Mouse (Mus musculus): ENCODE results near the gene Mtr.

Mtr gene

DNA sequence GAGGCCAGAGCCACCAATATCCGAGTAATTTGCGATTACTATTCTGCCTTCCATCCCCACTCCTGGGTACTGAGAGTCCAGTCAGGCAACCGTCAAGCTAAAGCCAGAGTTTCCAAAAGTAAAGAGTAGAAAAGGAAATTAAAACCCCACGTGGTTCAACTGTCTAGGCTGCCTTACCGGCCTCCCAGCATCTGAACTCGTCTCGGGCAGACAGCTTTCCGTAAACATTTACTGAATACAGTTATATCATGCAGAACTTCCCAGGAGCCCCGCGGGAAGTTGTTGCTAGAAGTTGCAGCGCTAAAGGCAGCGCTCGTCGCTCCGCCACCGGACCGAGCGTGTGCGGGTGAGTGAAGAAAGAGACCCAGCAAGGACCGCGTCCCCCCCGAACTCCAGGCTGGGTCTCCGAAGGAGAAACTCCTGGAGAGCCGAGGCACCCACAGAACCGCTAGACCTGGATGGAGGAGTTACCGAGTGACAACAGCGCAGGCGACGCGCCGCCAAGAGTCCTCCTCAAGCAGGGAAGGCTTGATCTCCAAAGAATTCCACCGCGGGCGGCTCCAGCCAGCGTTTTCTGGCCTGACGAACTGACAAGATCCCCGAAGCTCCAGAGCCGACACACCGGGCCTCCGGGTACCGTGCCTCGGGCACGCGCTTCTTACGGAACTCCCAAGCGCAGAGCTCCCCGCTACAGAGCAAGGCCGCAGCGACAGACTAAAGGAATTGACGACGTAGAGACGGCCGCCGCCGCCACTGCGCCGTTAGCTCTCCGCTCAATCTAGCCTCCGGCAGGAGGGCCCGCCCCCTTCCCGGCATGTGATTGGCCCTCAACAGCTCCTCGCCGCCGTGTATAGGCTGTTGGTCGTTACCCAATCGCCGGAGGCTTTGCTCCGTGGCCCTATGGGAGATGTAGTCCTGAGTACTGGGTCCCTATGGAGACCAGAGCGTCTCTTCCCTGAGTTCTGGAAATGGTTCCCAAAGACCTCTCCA lies at the start of gene Mtr:
Gene Mtr, minus strand, starts transcription at position 723 of the 990 bp plus-strand sequence.
- DNase-seq (ENCODE audit: low spot score in 2 of 2) = peak; percentile 95

GRCm38 (mm10) chr13:12307286-12307685 lies 49.4 kb upstream of the Mtr start:
- no peak for DNase-seq (ENCODE audit: low spot score in 2 of 2)

DNA sequence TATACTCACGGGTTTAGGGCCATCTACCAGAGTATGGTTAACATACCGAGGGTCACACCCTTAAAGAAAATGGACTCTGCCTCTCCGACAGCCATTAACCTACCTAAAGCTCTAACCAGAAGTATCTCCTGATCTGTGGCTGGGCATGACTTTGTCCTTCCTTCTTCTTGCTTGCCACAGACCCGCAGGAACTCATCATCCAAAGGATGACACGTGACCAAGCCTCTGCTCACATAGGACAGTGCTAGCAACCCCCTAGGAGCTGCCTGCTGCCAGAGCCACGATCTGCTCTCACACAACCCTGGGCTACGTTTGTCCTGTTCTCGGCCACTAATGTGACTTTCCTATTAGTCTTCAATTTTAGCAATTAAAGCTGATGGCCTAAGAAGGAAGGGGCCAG lies 47.6 kb upstream of the Mtr start:
- no peak for DNase-seq (ENCODE audit: low spot score in 2 of 2)

GRCm38 (mm10) chr13:12304991-12305390 lies 47.1 kb upstream of the Mtr start:
- no peak for DNase-seq (ENCODE audit: low spot score in 2 of 2)

- DNase-seq (ENCODE audit: low spot score in 2 of 2) = no peak
These were observed 39.9 kb upstream of the Mtr start for GRCm38 (mm10) chr13:12297777-12298176.

- peak; percentile 53 to 55 for DNase-seq (ENCODE audit: low spot score in 2 of 2)
These were observed 38.8 kb upstream of the Mtr start for GRCm38 (mm10) chr13:12296701-12297100.

DNA sequence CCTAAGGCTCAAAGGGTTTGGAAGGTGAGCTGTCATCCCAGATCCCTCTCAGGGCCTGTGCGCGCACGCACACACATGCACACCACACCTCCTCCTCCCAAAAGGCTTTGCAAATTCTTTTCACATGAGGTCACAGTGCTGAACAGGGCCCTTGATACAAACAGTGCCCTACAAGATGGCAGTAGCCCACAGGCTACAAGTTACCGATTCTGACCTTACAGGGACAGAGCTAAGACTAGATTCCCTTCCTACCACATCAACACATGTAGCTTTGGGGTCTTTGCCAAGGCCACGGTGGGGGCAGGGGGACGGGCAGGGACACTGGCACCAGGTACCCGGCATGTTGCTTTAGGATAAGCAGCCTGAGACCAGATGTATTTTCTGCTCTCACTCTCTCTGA lies 35.9 kb upstream of the Mtr start:
- no peak for DNase-seq (ENCODE audit: low spot score in 2 of 2)

- no peak for DNase-seq (ENCODE audit: low spot score in 2 of 2)
These were observed 32.8 kb upstream of the Mtr start for GRCm38 (mm10) chr13:12290700-12291099.

DNA sequence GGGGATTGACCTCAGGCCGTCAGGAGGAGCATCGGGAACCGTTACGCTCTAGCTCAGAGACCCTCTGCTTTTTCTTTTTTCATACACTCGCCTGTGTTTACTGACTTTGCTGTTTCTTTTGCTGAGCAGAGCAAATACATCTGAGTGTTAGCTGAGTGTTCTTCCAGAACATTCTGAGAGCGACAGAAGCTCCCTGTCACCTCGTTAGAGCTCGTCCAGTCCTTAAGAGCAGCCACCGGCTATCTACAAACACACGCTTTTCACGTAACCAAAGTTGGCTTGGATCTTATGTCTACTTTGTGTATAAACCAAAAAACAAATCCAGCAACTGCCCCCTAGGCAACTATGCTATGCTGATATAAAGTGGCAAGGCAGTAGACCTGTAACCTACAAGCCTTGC lies 26.6 kb upstream of the Mtr start:
- DNase-seq (ENCODE audit: low spot score in 2 of 2) = no peak

DNA sequence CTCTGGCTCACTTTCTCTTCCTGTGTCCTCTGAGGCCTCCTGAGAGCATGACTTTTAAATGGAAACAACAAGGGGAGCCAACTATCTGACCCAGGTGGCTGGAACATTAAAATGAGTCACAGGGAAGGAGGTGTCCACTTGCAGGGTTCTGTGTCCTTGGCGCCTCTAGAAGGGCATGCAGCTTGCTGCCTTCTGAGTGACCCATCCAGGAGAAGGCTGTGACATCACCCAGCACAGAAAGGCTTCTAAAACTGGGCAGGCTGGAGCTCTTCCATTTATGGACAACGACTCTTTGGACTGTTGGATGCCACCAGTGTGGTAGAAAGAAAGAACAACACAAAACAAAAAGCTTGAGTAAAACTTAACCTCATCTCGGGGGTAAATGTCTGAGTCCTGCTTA lies 25.9 kb upstream of the Mtr start:
- DNase-seq (ENCODE audit: low spot score in 2 of 2) = no peak

DNA sequence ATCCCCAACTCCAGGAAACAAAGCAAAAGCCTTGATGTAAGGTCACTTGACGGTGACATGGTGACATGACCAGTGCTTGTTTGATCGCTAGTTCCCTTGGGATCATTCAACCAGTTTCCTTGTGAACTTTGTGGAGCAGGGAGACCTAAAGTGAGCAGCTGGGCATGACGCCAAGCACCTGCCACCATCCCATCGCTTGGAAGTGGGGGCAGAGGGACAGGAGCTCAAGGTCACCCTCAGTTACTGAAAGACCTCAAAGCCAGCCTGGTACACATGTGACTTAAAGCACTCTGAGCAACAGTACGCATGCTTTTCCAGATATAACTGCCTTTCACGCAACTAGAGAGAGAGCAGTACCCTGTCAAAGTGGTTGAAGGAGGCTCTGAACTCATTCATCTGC lies 16.8 kb upstream of the Mtr start:
- no peak for DNase-seq (ENCODE audit: low spot score in 2 of 2)

GRCm38 (mm10) chr13:12274220-12274619 lies 16.3 kb upstream of the Mtr start:
- no peak for DNase-seq (ENCODE audit: low spot score in 2 of 2)

GRCm38 (mm10) chr13:12272953-12273352 lies 15.0 kb upstream of the Mtr start:
- peak; percentile 43 to 50 for DNase-seq (ENCODE audit: low spot score in 2 of 2)

GRCm38 (mm10) chr13:12267971-12268370 lies 10.1 kb upstream of the Mtr start:
- DNase-seq (ENCODE audit: low spot score in 2 of 2) = no peak

DNA sequence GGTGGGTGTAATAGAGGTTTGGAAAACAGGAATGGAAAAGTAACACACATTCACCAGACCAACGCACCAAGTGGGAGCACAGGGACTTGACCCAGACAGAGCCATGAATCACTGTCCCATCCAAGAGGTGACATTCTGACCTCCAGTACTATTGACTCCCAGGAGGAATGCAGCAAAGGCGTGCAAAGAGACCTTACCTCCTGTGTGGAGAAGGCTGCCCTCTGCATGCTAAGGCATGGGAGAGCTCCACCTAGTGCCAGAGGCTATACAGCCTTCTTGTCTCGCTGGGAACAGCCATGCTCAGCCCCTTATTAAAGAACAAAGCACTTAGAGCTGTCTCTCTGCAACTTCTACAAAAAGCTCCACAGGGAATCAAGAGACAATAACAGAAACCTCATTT lies 9.2 kb upstream of the Mtr start:
- DNase-seq (ENCODE audit: low spot score in 2 of 2) = peak; percentile 7 to 13

GRCm38 (mm10) chr13:12263996-12264395 lies 6.1 kb upstream of the Mtr start:
- no peak for DNase-seq (ENCODE audit: low spot score in 2 of 2)

- DNase-seq (ENCODE audit: low spot score in 2 of 2) = no peak
These were observed 3.6 kb upstream of the Mtr start for GRCm38 (mm10) chr13:12261505-12261904.

DNA sequence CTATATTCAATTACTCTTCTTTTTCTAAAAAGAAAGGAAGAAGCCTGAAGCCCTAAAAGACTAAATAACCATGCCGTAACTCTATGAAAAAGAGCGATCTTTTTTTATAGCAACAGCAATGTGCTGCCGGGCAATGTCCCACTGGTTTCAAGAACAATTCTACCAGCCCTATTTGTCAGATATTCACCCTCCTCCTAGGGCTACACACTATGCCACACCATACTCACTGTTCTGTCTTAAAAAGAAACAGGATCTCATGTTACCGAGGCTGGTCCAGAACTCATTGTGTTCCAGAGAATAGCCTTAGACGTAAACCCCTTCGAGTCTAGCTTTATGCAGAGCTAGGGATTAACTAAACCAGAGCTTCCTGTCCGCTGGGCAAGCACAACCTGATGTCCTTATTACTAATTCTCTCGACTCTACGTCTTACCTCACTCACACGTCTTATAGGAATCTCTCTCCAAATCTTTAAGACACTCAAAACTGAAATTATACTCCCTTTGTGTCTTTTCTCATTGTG lies 982 bp downstream of the Mtr start:
- no peak for DNase-seq (ENCODE audit: low spot score in 2 of 2)

DNA sequence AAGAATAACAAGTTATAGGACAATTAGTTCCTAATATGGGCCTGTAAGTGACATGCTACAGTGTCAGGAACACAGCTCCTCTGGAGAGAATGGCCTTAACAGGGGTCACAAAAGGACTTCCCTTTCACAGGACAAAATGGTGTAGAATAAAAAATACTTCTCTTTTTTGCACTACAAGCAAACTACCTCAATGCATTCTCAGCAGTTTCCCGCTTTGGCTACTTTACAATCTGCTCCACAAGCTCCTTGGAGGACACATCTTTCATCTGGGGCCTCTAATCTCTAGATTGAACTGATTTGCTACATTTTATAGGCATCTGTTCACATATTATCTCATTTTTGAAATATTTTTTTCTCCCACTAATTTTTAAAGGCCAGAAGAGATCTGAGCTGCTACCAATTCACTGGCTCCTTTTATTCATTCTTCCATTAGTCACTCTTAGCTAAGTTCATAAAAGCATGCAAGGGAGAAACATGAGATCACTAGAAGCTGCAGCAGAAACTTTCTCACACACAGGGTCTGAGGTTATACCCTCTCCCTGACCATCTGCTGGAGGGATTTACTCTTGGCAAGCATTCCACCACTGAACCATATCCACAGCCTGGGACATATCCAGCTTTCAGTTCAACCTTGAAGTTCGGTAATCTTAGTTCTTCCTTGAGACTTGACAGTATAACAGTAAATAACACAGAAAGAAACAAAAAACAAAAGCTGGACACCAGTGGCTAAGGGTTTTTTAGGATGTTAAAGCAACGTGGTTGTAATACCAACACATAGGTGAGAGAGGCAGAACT lies 1.8 kb downstream of the Mtr start:
- DNase-seq (ENCODE audit: low spot score in 2 of 2) = no peak

GRCm38 (mm10) chr13:12250496-12250895 lies 7.4 kb downstream of the Mtr start:
- no peak for DNase-seq (ENCODE audit: low spot score in 2 of 2)

DNA sequence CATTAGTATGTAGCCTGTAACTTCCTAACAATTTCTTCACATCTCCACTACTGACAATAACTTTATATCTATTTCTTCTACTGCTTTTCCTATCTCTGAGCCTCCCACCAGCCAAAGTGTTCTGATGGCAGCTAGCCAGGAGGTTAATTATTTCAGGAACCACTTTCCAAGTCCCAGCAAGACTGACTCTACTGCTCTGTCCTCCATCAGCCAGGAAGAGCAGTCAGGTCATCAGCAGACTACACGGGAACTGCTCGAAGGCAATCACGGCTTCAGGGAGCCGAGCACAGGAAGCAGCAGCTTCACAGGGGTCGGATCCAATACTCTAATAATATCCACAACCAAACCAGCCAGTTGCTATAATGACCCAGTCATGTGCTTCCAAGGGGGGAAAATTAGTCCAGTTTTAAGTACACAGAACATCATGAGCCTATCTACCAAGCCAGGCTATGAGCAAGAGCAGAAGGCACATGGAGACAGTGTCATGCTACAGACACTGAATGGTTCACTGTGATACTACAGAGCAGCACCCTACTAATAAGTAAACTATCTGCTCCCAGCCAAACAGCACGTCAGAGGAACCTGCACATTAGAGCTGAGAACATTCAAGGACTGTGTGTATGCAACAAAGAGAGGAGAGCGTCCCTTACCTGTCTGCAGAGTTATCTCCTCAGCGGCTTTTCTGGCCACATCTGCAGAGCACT lies 8.6 kb downstream of the Mtr start:
- no peak for DNase-seq (ENCODE audit: low spot score in 2 of 2)

DNA sequence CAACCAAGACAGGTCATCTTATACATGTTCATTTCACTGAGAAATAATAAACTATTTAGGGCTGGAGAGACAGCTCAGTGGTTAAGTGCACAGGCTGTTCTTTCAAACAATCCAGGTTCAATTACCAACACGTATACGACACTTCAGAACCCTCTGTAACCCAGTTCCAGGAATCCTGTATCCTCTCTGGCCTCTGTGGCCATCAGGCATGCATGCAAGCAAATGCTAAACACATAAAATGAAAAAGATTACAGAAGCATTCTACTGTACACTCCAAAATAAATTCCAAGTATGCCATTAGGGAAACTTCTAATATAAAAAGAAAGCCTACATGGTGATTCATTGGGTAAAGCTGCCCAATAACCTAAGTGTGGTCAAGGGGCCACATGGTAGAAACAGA lies 12.0 kb downstream of the Mtr start:
- DNase-seq (ENCODE audit: low spot score in 2 of 2) = no peak

All from right cerebral cortex, adult 2 months (tissue).